Mouse (Mus musculus): ENCODE results near the gene Dync1h1. TPM values are rescaled to one million over a fixed set of nuclear protein-coding genes. Genes with fewer than 3 reads are reported as not detected.

The Dync1h1 gene
- total RNA-seq, 2 experiments from 2014 or later = 133 TPM

GRCm38 (mm10) chr12:110600225-110600991, 844 bp upstream of the Dync1h1 start:
- no peak for DNase-seq (ENCODE audit: low spot score)
- intact Hi-C loops (cut with DNase I) = loop anchor here (2.0 kb wide), 1 partner anchor 102 kb away; the partner anchor contains the start of gene Hsp90aa1

GRCm38 (mm10) chr12:110606161-110606560, 4.9 kb downstream of the Dync1h1 start:
- intact Hi-C loops (cut with DNase I) = no loop called here
- no peak for DNase-seq (ENCODE audit: low spot score)

GRCm38 (mm10) chr12:110606676-110607075, 5.4 kb downstream of the Dync1h1 start:
- intact Hi-C loops (cut with DNase I) = no loop called here
- DNase-seq (ENCODE audit: low spot score) = no peak

GRCm38 (mm10) chr12:110608460-110609152, 7.4 kb downstream of the Dync1h1 start:
- peak; percentile 76 for DNase-seq (ENCODE audit: low spot score)

GRCm38 (mm10) chr12:110609153-110609497, 7.9 kb downstream of the Dync1h1 start:
- DNase-seq (ENCODE audit: low spot score) = no peak

More at GRCm38 (mm10) chr12:110608460-110609152, 7.4 kb downstream of the Dync1h1 start:
- intact Hi-C loops (cut with DNase I) = no loop called here

GRCm38 (mm10) chr12:110610713-110611112, 9.5 kb downstream of the Dync1h1 start:
- no peak for DNase-seq (ENCODE audit: low spot score)
- intact Hi-C loops (cut with DNase I) = no loop called here

More at GRCm38 (mm10) chr12:110609153-110609497, 7.9 kb downstream of the Dync1h1 start:
- intact Hi-C loops (cut with DNase I) = no loop called here

GRCm38 (mm10) chr12:110630056-110630455, 28.8 kb downstream of the Dync1h1 start:
- intact Hi-C loops (cut with DNase I) = no loop called here
- no peak for DNase-seq (ENCODE audit: low spot score)

GRCm38 (mm10) chr12:110636293-110636692, 35.0 kb downstream of the Dync1h1 start:
- no peak for DNase-seq (ENCODE audit: low spot score)

GRCm38 (mm10) chr12:110637507-110638114, 36.4 kb downstream of the Dync1h1 start:
- DNase-seq (ENCODE audit: low spot score) = no peak
- intact Hi-C loops (cut with DNase I) = no loop called here

More at GRCm38 (mm10) chr12:110636293-110636692, 35.0 kb downstream of the Dync1h1 start:
- intact Hi-C loops (cut with DNase I) = no loop called here

- no peak for DNase-seq (ENCODE audit: low spot score)
- intact Hi-C loops (cut with DNase I) = no loop called here
Measured at GRCm38 (mm10) chr12:110650241-110650641, 49.0 kb downstream of the Dync1h1 start.

GRCm38 (mm10) chr12:110651464-110651863, 50.2 kb downstream of the Dync1h1 start:
- DNase-seq (ENCODE audit: low spot score) = no peak
- intact Hi-C loops (cut with DNase I) = no loop called here

GRCm38 (mm10) chr12:110661746-110662145, 60.5 kb downstream of the Dync1h1 start:
- intact Hi-C loops (cut with DNase I) = no loop called here

GRCm38 (mm10) chr12:110667466-110668077, 66.3 kb downstream of the Dync1h1 start:
- intact Hi-C loops (cut with DNase I) = no loop called here
- DNase-seq (ENCODE audit: low spot score) = no peak

More at GRCm38 (mm10) chr12:110661746-110662145, 60.5 kb downstream of the Dync1h1 start:
- no peak for DNase-seq (ENCODE audit: low spot score)

- DNase-seq (ENCODE audit: low spot score) = no peak
- intact Hi-C loops (cut with DNase I) = no loop called here
Measured at GRCm38 (mm10) chr12:110674243-110674642, 73.0 kb downstream of the Dync1h1 start.

GRCm38 (mm10) chr12:110681191-110681590, 79.9 kb downstream of the Dync1h1 start:
- intact Hi-C loops (cut with DNase I) = no loop called here
- no peak for DNase-seq (ENCODE audit: low spot score)

- no peak for DNase-seq (ENCODE audit: low spot score)
- intact Hi-C loops (cut with DNase I) = no loop called here
Measured at GRCm38 (mm10) chr12:110681878-110682277, 80.6 kb downstream of the Dync1h1 start.

- intact Hi-C loops (cut with DNase I) = no loop called here
Measured at GRCm38 (mm10) chr12:110682561-110683299, 81.5 kb downstream of the Dync1h1 start, which contains the start of gene 1700001K19Rik. TSS of gene 1700001K19Rik (minus strand) at chr12:110682619.

GRCm38 (mm10) chr12:110683580-110683979, 82.3 kb downstream of the Dync1h1 start:
- intact Hi-C loops (cut with DNase I) = no loop called here

More at GRCm38 (mm10) chr12:110682561-110683299, 81.5 kb downstream of the Dync1h1 start, which contains the start of gene 1700001K19Rik:
- no peak for DNase-seq (ENCODE audit: low spot score)

More at GRCm38 (mm10) chr12:110683580-110683979, 82.3 kb downstream of the Dync1h1 start:
- DNase-seq (ENCODE audit: low spot score) = no peak

Measured in heart, postnatal 25 days (tissue).